Mouse (Mus musculus): Measurements from ENCODE around the gene Sulf2.

- TF ChIP-seq NELFE (IDR thresholded peaks at IDR 0.05; ENCODE audit: low read depth, low read length) (no peak), RCOR1 (conservative IDR thresholded peaks at IDR 0.05; ENCODE audit: low read depth, low read length) (no peak), CHD2 (IDR thresholded peaks at IDR 0.05; ENCODE audit: low read length) (no peak)
Observed at GRCm38 (mm10) chr2:166085780-166086179, 69.7 kb downstream of the Sulf2 start.
